Mouse (Mus musculus) spleen, adult 2 months (tissue): ENCODE data around the gene Srd5a1.

ENCODE experiments used
- CTCF ChIP-seq: fragments of 200-500 bp; IDR thresholded peaks from 2 replicates; pipeline ENCODE4 v1.5.1; 2011; ENCODE audit warnings: mild to moderate bottlenecking, inconsistent platforms; ENCODE audit not compliant: insufficient read depth, insufficient read length, insufficient replicate concordance; ENCODE audit errors: extremely low read depth
- POLR2A ChIP-seq: fragments of 200-500 bp; IDR thresholded peaks from 2 replicates; pipeline ENCODE4 v1.6.1; 2011; ENCODE audit warnings: low read depth, low read length, inconsistent platforms

GRCm38 (mm10) chr13:69642656-69643216, 31.5 kb upstream of the Srd5a1 start:
- TF ChIP-seq POLR2A (no peak), CTCF (no peak)
